Mouse (Mus musculus): ENCODE data around the gene Slc22a8. TPM values are rescaled to one million over a fixed set of nuclear protein-coding genes. Genes with fewer than 3 reads are reported as not detected.

Gene Slc22a8
- polyA plus RNA-seq, 1 experiment from 2014 or later, result 0.08 TPM

DNA sequence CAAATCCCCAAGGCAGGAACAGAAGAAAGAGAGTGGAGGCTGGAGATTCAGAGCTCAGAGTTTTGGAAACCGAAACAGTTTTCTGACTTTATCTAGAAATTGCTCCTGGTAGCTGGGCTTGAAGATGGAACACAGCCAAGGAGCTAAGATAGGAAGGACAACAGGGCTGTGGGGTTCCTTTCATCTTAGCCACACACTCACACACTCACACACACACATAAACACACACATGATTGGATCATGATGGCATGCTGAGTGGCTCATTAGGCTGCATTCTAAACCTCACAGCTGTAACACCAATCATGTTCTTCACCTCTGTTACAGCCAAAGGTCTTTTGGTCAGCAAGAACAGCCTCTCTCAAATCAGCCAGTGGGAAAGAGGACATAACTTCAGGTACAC lies 41.0 kb downstream of the Slc22a8 start:
- H3K9me3 ChIP-seq, result no peaks in the 10 kb centered on the region
- WGBS, result 81% methylated on average over 1 of the region's 1 CpGs
- no peak overlapping the region for H3K27ac ChIP-seq
- H3K4me2 ChIP-seq (replicated peaks), result no peak overlapping the region
- ATAC-seq (ENCODE audit: insufficient number of reproducible peaks, insufficient read depth, low FRiP score, low TSS enrichment), result no peak
- no peaks in the 10 kb centered on the region for H3K27me3 ChIP-seq
- no peaks in the 10 kb centered on the region for H3K36me3 ChIP-seq
- H3K4me3 ChIP-seq, result no peak overlapping the region
- no peak overlapping the region for H3K9ac ChIP-seq
- no peaks in the 10 kb centered on the region for H3K4me1 ChIP-seq

- H3K27me3 ChIP-seq, result no peaks in the 10 kb centered on the region
These were observed 51.0 kb downstream of the Slc22a8 start for GRCm38 (mm10) chr19:8642086-8642485.

DNA sequence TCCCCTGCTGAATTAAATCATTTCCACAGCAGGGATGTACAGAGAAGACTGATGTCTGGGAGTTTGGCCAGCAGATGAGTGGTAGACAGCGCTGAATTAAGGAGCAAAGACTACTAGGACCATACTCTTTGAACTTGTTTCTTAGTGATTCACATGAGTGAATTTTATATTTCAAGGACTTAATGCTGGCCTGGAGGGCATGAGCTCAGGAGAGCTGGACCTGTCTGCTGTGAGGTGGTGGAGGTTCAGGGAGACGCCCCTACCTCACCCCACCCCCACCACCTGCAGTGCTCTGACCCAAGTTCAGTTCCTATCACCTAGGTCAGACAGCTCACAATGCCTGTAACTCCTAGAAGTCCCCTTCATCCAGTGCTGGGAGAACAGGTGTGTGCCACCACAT lies 55.3 kb downstream of the Slc22a8 start:
- no peaks in the 10 kb centered on the region for H3K9me3 ChIP-seq
- no peak overlapping the region for H3K9ac ChIP-seq
- no peak overlapping the region for H3K27ac ChIP-seq
- H3K36me3 ChIP-seq, result no peaks in the 10 kb centered on the region
- H3K4me2 ChIP-seq (replicated peaks), result no peak overlapping the region
- no peak overlapping the region for H3K4me3 ChIP-seq
- 71% methylated on average over 2 of the region's 2 CpGs for WGBS
- no peak for ATAC-seq (ENCODE audit: insufficient number of reproducible peaks, insufficient read depth, low FRiP score, low TSS enrichment)
- H3K27me3 ChIP-seq, result no peaks in the 10 kb centered on the region
- peaks cover 9% of the 10 kb centered on the region for H3K4me1 ChIP-seq

More at GRCm38 (mm10) chr19:8642086-8642485, 51.0 kb downstream of the Slc22a8 start:
- Histone ChIP-seq H3K4me1 (peaks cover 9% of the 10 kb centered on the region), H3K9ac (no peak overlapping the region), H3K9me3 (no peaks in the 10 kb centered on the region), H3K36me3 (no peaks in the 10 kb centered on the region), H3K27ac (no peak overlapping the region), H3K4me2 (replicated peaks) (no peak overlapping the region), H3K4me3 (no peak overlapping the region)
- ATAC-seq (ENCODE audit: insufficient number of reproducible peaks, insufficient read depth, low FRiP score, low TSS enrichment), result no peak
- 48% methylated on average over 5 of the region's 5 CpGs for WGBS

- no peak for ATAC-seq (ENCODE audit: insufficient number of reproducible peaks, insufficient read depth, low FRiP score, low TSS enrichment)
These were observed 64.8 kb downstream of the Slc22a8 start for GRCm38 (mm10) chr19:8655833-8656232.

GRCm38 (mm10) chr19:8656341-8656740 lies 65.3 kb downstream of the Slc22a8 start:
- no peaks in the 10 kb centered on the region for H3K9me3 ChIP-seq
- no peak overlapping the region for H3K27ac ChIP-seq
- H3K4me1 ChIP-seq, result no peaks in the 10 kb centered on the region
- H3K4me2 ChIP-seq (replicated peaks), result no peak overlapping the region
- no peak overlapping the region for H3K9ac ChIP-seq
- 69% methylated on average over 4 of the region's 4 CpGs for WGBS
- H3K36me3 ChIP-seq, result no peaks in the 10 kb centered on the region
- no peaks in the 10 kb centered on the region for H3K27me3 ChIP-seq
- no peak for ATAC-seq (ENCODE audit: insufficient number of reproducible peaks, insufficient read depth, low FRiP score, low TSS enrichment)
- no peak overlapping the region for H3K4me3 ChIP-seq

More at GRCm38 (mm10) chr19:8655833-8656232, 64.8 kb downstream of the Slc22a8 start:
- Histone ChIP-seq H3K36me3 (no peaks in the 10 kb centered on the region), H3K27ac (no peak overlapping the region), H3K27me3 (no peaks in the 10 kb centered on the region), H3K9me3 (no peaks in the 10 kb centered on the region), H3K9ac (no peak overlapping the region), H3K4me1 (no peaks in the 10 kb centered on the region), H3K4me2 (replicated peaks) (no peak overlapping the region), H3K4me3 (no peak overlapping the region)

Other genes with a start within 250 kb of the Slc22a8 start
- not detected in 2 replicates for gene Slc22a30, start 186.1 kb upstream of the Slc22a8 start, polyA plus RNA-seq (2016; fragmentation: Nextera tagmentation; extraction: Ambion mirVana)
- gene Slc22a6, start 26.8 kb downstream of the Slc22a8 start, polyA plus RNA-seq (2016; fragmentation: Nextera tagmentation; extraction: Ambion mirVana), result 0.87 and 1.3 TPM in 2 replicates
- 0.63 and 0.69 TPM in 2 replicates for gene Chrm1, start 72.5 kb downstream of the Slc22a8 start, polyA plus RNA-seq (2016; fragmentation: Nextera tagmentation; extraction: Ambion mirVana)
- 119 and 122 TPM in 2 replicates for gene Slc3a2, start 132.1 kb downstream of the Slc22a8 start, polyA plus RNA-seq (2016; fragmentation: Nextera tagmentation; extraction: Ambion mirVana)
- gene Wdr74, start 144.6 kb downstream of the Slc22a8 start, polyA plus RNA-seq (2016; fragmentation: Nextera tagmentation; extraction: Ambion mirVana), result 88.5 and 98.3 TPM in 2 replicates
- 2.6 and 2.7 TPM in 2 replicates for gene 1700092M07Rik, start 149.5 kb downstream of the Slc22a8 start, polyA plus RNA-seq (2016; fragmentation: Nextera tagmentation; extraction: Ambion mirVana)
- 165 and 172 TPM in 2 replicates for gene Stx5a, start 150.2 kb downstream of the Slc22a8 start, polyA plus RNA-seq (2016; fragmentation: Nextera tagmentation; extraction: Ambion mirVana)
- 218 and 221 TPM in 2 replicates for gene Nxf1, start 165.8 kb downstream of the Slc22a8 start, polyA plus RNA-seq (2016; fragmentation: Nextera tagmentation; extraction: Ambion mirVana)
- gene Tmem223, start 179.7 kb downstream of the Slc22a8 start, polyA plus RNA-seq (2016; fragmentation: Nextera tagmentation; extraction: Ambion mirVana), result 202 and 221 TPM in 2 replicates
- gene Tmem179b, start 183.2 kb downstream of the Slc22a8 start, polyA plus RNA-seq (2016; fragmentation: Nextera tagmentation; extraction: Ambion mirVana), result 48.4 and 54.1 TPM in 2 replicates
- gene Taf6l, start 195.2 kb downstream of the Slc22a8 start, polyA plus RNA-seq (2016; fragmentation: Nextera tagmentation; extraction: Ambion mirVana), result 39.9 and 40.4 TPM in 2 replicates
- gene Polr2g, start 207.3 kb downstream of the Slc22a8 start, polyA plus RNA-seq (2016; fragmentation: Nextera tagmentation; extraction: Ambion mirVana), result 166 and 170 TPM in 2 replicates
- 6.5 and 7.2 TPM in 2 replicates for gene Zbtb3, start 211.3 kb downstream of the Slc22a8 start, polyA plus RNA-seq (2016; fragmentation: Nextera tagmentation; extraction: Ambion mirVana)
- 71.3 and 71.7 TPM in 2 replicates for gene Ttc9c, start 228.1 kb downstream of the Slc22a8 start, polyA plus RNA-seq (2016; fragmentation: Nextera tagmentation; extraction: Ambion mirVana)
- 6.2 TPM in 2 replicates for gene Hnrnpul2, start 228.8 kb downstream of the Slc22a8 start, polyA plus RNA-seq (2016; fragmentation: Nextera tagmentation; extraction: Ambion mirVana)
- not detected in 2 replicates for gene AC129217.1, start 238.5 kb downstream of the Slc22a8 start, polyA plus RNA-seq (2016; fragmentation: Nextera tagmentation; extraction: Ambion mirVana)
- 43.0 and 47.5 TPM in 2 replicates for gene Bscl2, start 246.2 kb downstream of the Slc22a8 start, polyA plus RNA-seq (2016; fragmentation: Nextera tagmentation; extraction: Ambion mirVana)
- gene Gng3, start 247.9 kb downstream of the Slc22a8 start, polyA plus RNA-seq (2016; fragmentation: Nextera tagmentation; extraction: Ambion mirVana), result 30.5 and 38.9 TPM in 2 replicates

All from embryonic facial prominence, embryonic 12.5 days (tissue).